Comparison of ENCODE assay signal across 8 mouse cellular contexts in the genomic region with DNA sequence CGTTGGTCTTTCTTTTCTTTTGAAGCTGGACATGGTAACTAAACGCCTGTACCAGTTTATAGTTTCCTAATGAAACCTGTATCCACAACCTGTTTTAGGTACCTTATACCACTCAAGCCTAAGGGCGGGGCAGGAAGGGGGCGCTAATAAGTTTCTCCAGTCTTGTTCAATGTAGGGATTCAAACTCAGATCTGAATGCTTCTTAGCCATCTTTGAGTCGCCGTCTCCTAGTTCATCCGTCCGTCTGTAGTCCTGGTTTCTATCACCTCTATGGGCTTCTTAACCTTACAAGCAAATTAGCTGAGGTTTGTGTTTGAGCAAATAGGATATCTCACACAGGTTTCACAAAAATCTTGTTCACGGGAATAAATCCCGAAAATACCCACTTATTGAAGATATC. TPM values are rescaled to one million over a fixed set of nuclear protein-coding genes. Genes with fewer than 3 reads are reported as not detected.
DNase-seq lines count a peak whose midpoint lies in the region; ATAC-seq lines count a peak whose summit lies in the region.

No protein-coding gene starts in this region.

- H3K9ac ChIP-seq in midbrain, embryonic 15.5 days = peak overlapping the region; percentile 71

- WGBS in forebrain, embryonic 10.5 days = 9% methylated on average over 10 of the region's 10 CpGs
- 8% methylated on average over 10 of the region's 10 CpGs for WGBS in midbrain, embryonic 15.5 days

- no peaks in the 10 kb centered on the region for H3K9me3 ChIP-seq in forebrain, embryonic 10.5 days
- no peaks in the 10 kb centered on the region for H3K9me3 ChIP-seq in midbrain, embryonic 15.5 days

- peak overlapping the region; percentile 75 for H3K4me2 ChIP-seq in midbrain, embryonic 15.5 days

- peak overlapping the region; percentile 98 for H3K4me3 ChIP-seq in forebrain, embryonic 10.5 days
- H3K4me3 ChIP-seq in midbrain, embryonic 15.5 days = peak overlapping the region; percentile 82

- H3K27ac ChIP-seq in forebrain, embryonic 10.5 days = peak overlapping the region; percentile 95
- peak overlapping the region; percentile 95 for H3K27ac ChIP-seq in midbrain, embryonic 15.5 days

- peaks cover 12% of the 10 kb centered on the region for H3K36me3 ChIP-seq in forebrain, embryonic 10.5 days (replicated peaks)
- H3K36me3 ChIP-seq in midbrain, embryonic 15.5 days (replicated peaks) = no peaks in the 10 kb centered on the region

- no peak for ATAC-seq in midbrain, embryonic 15.5 days (replicated peaks)
- ATAC-seq in activated CD4-positive, CD25-positive, alpha-beta regulatory T cell, adult 4 months = no peak

- DNase-seq in retina, embryonic 14.5 days (ENCODE audit: low spot score) = peak; percentile 13
- DNase-seq in retina, postnatal 1 day = no peak
- DNase-seq in forebrain, embryonic 10.5 days (ENCODE audit: extremely low spot score, low spot score) = peak; percentile 22
- DNase-seq in kidney, postnatal 36 days = peak; percentile 23 to 39
- DNase-seq in right cerebral cortex, postnatal 4 days = no peak
- no peak for DNase-seq in testis, postnatal 10 days (ENCODE audit: low spot score)

- peaks cover 40% of the 10 kb centered on the region for H3K4me1 ChIP-seq in forebrain, embryonic 10.5 days
- H3K4me1 ChIP-seq in midbrain, embryonic 15.5 days = peaks cover 54% of the 10 kb centered on the region

- H3K27me3 ChIP-seq in forebrain, embryonic 10.5 days (ENCODE audit: poor library complexity, severe bottlenecking) = no peaks in the 10 kb centered on the region
- H3K27me3 ChIP-seq in midbrain, embryonic 15.5 days (replicated peaks) = no peaks in the 10 kb centered on the region

RNA-seq across cellular contexts. Expression of a gene that starts 0.3 kb away (rescaled TPM):
- 16.4 and 16.6 TPM in 2 replicates for polyA plus RNA-seq in forebrain, embryonic 10.5 days (2016; fragmentation: Nextera tagmentation; extraction: Ambion mirVana)
- 18.4 and 18.6 TPM in 2 replicates for polyA plus RNA-seq in midbrain, embryonic 15.5 days (2015; fragmentation: Nextera tagmentation; extraction: Ambion mirVana)
- 10 to 100 TPM; 12.2 to 16.4 TPM for polyA plus RNA-seq in activated CD4-positive, CD25-positive, alpha-beta regulatory T cell, adult 4 months (2017; shearing (Covaris generic))

RNA-seq across cellular contexts. Expression of a gene that starts 3.3 kb away (rescaled TPM):
- polyA plus RNA-seq in forebrain, embryonic 10.5 days (2016; fragmentation: Nextera tagmentation; extraction: Ambion mirVana) = 66.4 and 67.0 TPM in 2 replicates
- polyA plus RNA-seq in midbrain, embryonic 15.5 days (2015; fragmentation: Nextera tagmentation; extraction: Ambion mirVana) = 118 and 127 TPM in 2 replicates
- polyA plus RNA-seq in activated CD4-positive, CD25-positive, alpha-beta regulatory T cell, adult 4 months (2017; shearing (Covaris generic)) = 10 to 100 TPM; 51.1 to 58.1 TPM

RNA-seq across cellular contexts. Expression of a gene that starts 15.6 kb away (rescaled TPM):
- polyA plus RNA-seq in forebrain, embryonic 10.5 days (2016; fragmentation: Nextera tagmentation; extraction: Ambion mirVana) = 0.15 and 0.19 TPM in 2 replicates
- polyA plus RNA-seq in midbrain, embryonic 15.5 days (2015; fragmentation: Nextera tagmentation; extraction: Ambion mirVana) = 0.08 TPM in 1 of 2 replicates, not detected in the other
- polyA plus RNA-seq in activated CD4-positive, CD25-positive, alpha-beta regulatory T cell, adult 4 months (2017; shearing (Covaris generic)) = not detected

Comparison
In these comparisons a context has a peak if more than half of its experiments do, and no peak if none do; other contexts are left out.
1. DNase-seq: peak in retina, embryonic 14.5 days (single experiment), forebrain, embryonic 10.5 days (single experiment) and kidney, postnatal 36 days (2 of 2); none in retina, postnatal 1 day (single experiment), right cerebral cortex, postnatal 4 days (single experiment) and testis, postnatal 10 days (single experiment).